Mouse (Mus musculus): ENCODE measurements around the gene Fam166b.

The Fam166b gene

GRCm38 (mm10) chr4:43428946-43429345 lies at the start of gene Fam166b:
TSS of gene Fam166b (minus strand) at chr4:43429134.
- peak; percentile 70 for DNase-seq

- no peak for DNase-seq
These were observed 49.6 kb upstream of the Fam166b start for GRCm38 (mm10) chr4:43478534-43478858.

- peak; percentile 92 for DNase-seq
These were observed 49.1 kb upstream of the Fam166b start for GRCm38 (mm10) chr4:43477857-43478533.

GRCm38 (mm10) chr4:43476604-43477003 lies 47.7 kb upstream of the Fam166b start:
- peak; percentile 52 for DNase-seq

GRCm38 (mm10) chr4:43473636-43474035 lies 44.7 kb upstream of the Fam166b start:
- no peak for DNase-seq

- DNase-seq, result no peak
These were observed 41.4 kb upstream of the Fam166b start for GRCm38 (mm10) chr4:43470301-43470700.

GRCm38 (mm10) chr4:43466872-43467271 lies 37.9 kb upstream of the Fam166b start:
- no peak for DNase-seq

GRCm38 (mm10) chr4:43465935-43466334 lies 37.0 kb upstream of the Fam166b start:
- DNase-seq, result no peak

GRCm38 (mm10) chr4:43463102-43463501 lies 34.2 kb upstream of the Fam166b start:
- no peak for DNase-seq

- DNase-seq, result no peak
These were observed 28.2 kb upstream of the Fam166b start for GRCm38 (mm10) chr4:43457124-43457523.

GRCm38 (mm10) chr4:43456470-43456869 lies 27.5 kb upstream of the Fam166b start:
- DNase-seq, result no peak

GRCm38 (mm10) chr4:43454041-43454836 lies 25.3 kb upstream of the Fam166b start, which contains the start of gene Cd72:
TSS of gene Cd72 (minus strand) at chr4:43454628.
- DNase-seq, result no peak

- DNase-seq, result no peak
These were observed 24.5 kb upstream of the Fam166b start for GRCm38 (mm10) chr4:43453413-43453812.

GRCm38 (mm10) chr4:43452315-43452714 lies 23.4 kb upstream of the Fam166b start:
- DNase-seq, result no peak

GRCm38 (mm10) chr4:43448554-43448953 lies 19.6 kb upstream of the Fam166b start:
- DNase-seq, result no peak

- no peak for DNase-seq
These were observed 18.3 kb upstream of the Fam166b start for GRCm38 (mm10) chr4:43447251-43447650.

GRCm38 (mm10) chr4:43443511-43443910 lies 14.6 kb upstream of the Fam166b start:
- DNase-seq, result peak; percentile 61

- DNase-seq, result peak; percentile 87
These were observed 13.8 kb upstream of the Fam166b start for GRCm38 (mm10) chr4:43442456-43443361.

GRCm38 (mm10) chr4:43442044-43442443 lies 13.1 kb upstream of the Fam166b start:
- peak; percentile 100 for DNase-seq

GRCm38 (mm10) chr4:43441639-43442038 lies 12.7 kb upstream of the Fam166b start, which contains the start of gene Tesk1:
TSS of gene Tesk1 (plus strand) at chr4:43441939.
- no peak for DNase-seq

- DNase-seq, result no peak
These were observed 3.9 kb upstream of the Fam166b start for GRCm38 (mm10) chr4:43432832-43433231.

- peak; percentile 92 for DNase-seq
These were observed 2.8 kb upstream of the Fam166b start for GRCm38 (mm10) chr4:43431690-43432089.
